Mouse (Mus musculus): ENCODE data around the gene Dhrs1.

GRCm38 (mm10) chr14:55733889-55734288 is 11.6 kb downstream of the Dhrs1 start:
- TF ChIP-seq POLR2A (IDR thresholded peaks at IDR 0.05; ENCODE audit: borderline replicate concordance, extremely low read depth, insufficient read depth, insufficient read length, poor library complexity, severe bottlenecking) (no peak), CTCF (IDR thresholded peaks at IDR 0.05; ENCODE audit: borderline replicate concordance, extremely low read depth, insufficient read depth, insufficient read length) (no peak)
